Mouse (Mus musculus) spleen, adult 12 weeks (tissue): ENCODE results near the gene Cnn2.

Experiments used
- DNase-seq: peaks from one replicate; pipeline ENCODE4 v3.0.0; 2022; ENCODE audit warnings: low spot score

Cnn2 gene

GRCm38 (mm10) chr10:79988506-79989271 lies at the start of gene Cnn2:
Cnn2 (plus strand) TSS chr10:79988584.
- peak; percentile 31 for DNase-seq

- DNase-seq: peak; percentile 64
Measured at GRCm38 (mm10) chr10:79940749-79941148, 47.6 kb upstream of the Cnn2 start.

GRCm38 (mm10) chr10:79942988-79943387 lies 45.4 kb upstream of the Cnn2 start:
- DNase-seq: no peak

GRCm38 (mm10) chr10:79943471-79943901 lies 44.9 kb upstream of the Cnn2 start:
- no peak for DNase-seq

- no peak for DNase-seq
Measured at GRCm38 (mm10) chr10:79945507-79946234, 42.7 kb upstream of the Cnn2 start.

- DNase-seq: no peak
Measured at GRCm38 (mm10) chr10:79946752-79947322, 41.5 kb upstream of the Cnn2 start.

GRCm38 (mm10) chr10:79947502-79947901 lies 40.9 kb upstream of the Cnn2 start:
- DNase-seq: no peak

- DNase-seq: no peak
Measured at GRCm38 (mm10) chr10:79949873-79950272, 38.5 kb upstream of the Cnn2 start.

GRCm38 (mm10) chr10:79950661-79951060 lies 37.7 kb upstream of the Cnn2 start:
- no peak for DNase-seq

- DNase-seq: no peak
Measured at GRCm38 (mm10) chr10:79953946-79954345, 34.4 kb upstream of the Cnn2 start.

GRCm38 (mm10) chr10:79955691-79956090 lies 32.7 kb upstream of the Cnn2 start:
- DNase-seq: no peak

GRCm38 (mm10) chr10:79956643-79957154 lies 31.7 kb upstream of the Cnn2 start:
- DNase-seq: no peak

GRCm38 (mm10) chr10:79958140-79958816 lies 30.1 kb upstream of the Cnn2 start:
- DNase-seq: peak; percentile 58

GRCm38 (mm10) chr10:79959412-79959811 lies 29.0 kb upstream of the Cnn2 start:
- DNase-seq: peak; percentile 26

GRCm38 (mm10) chr10:79959847-79960601 lies 28.4 kb upstream of the Cnn2 start, which contains the start of gene Wdr18:
Wdr18 (plus strand) TSS chr10:79960152.
- DNase-seq: peak; percentile 99

- no peak for DNase-seq
Measured at GRCm38 (mm10) chr10:79960671-79961294, 27.6 kb upstream of the Cnn2 start.

GRCm38 (mm10) chr10:79964727-79965126 lies 23.7 kb upstream of the Cnn2 start:
- no peak for DNase-seq

GRCm38 (mm10) chr10:79965325-79965724 lies 23.1 kb upstream of the Cnn2 start:
- DNase-seq: no peak

- no peak for DNase-seq
Measured at GRCm38 (mm10) chr10:79966886-79967400, 21.4 kb upstream of the Cnn2 start.

- DNase-seq: no peak
Measured at GRCm38 (mm10) chr10:79968181-79968580, 20.2 kb upstream of the Cnn2 start.

GRCm38 (mm10) chr10:79969124-79969568 lies 19.2 kb upstream of the Cnn2 start:
- no peak for DNase-seq
